Mouse (Mus musculus): Measurements from ENCODE around the gene Ankrd13b. TPM values are rescaled to one million over a fixed set of nuclear protein-coding genes. Genes with fewer than 3 reads are reported as not detected.
A peak's percentile ranks its signal among the peaks of the same experiment; 100 is the strongest.

Ankrd13b gene
- polyA plus RNA-seq, 1 experiment from 2014 or later: 12.9 TPM

GRCm38 (mm10) chr11:77497341-77497756 is 7.9 kb upstream of the Ankrd13b start:
- Histone ChIP-seq H3K9ac (0 out of 2 replicates have a peak overlapping the region, but pooled peaks have one; percentile 4), H3K36me3 (ENCODE audit: insufficient read depth) (peaks cover 35% of the 10 kb centered on the region), H3K4me3 (ENCODE audit: low read depth, low read length) (no peak overlapping the region), H3K4me2 (peak overlapping the region; percentile 36; the same call in 1 of the 2 replicates), H3K4me1 (ENCODE audit: insufficient read depth) (peaks cover 12% of the 10 kb centered on the region), H3K27me3 (ENCODE audit: insufficient read depth, low read length) (no peaks in the 10 kb centered on the region), H3K27ac (ENCODE audit: low read depth) (peak overlapping the region; percentile 91), H3K9me3 (ENCODE audit: low read depth, low read length) (no peaks in the 10 kb centered on the region)
- DNase-seq (peak; percentile 92), ATAC-seq (ENCODE audit: insufficient read depth) (no peak)
- peak; percentile 52 for TF ChIP-seq CTCF (IDR thresholded peaks at IDR 0.05; ENCODE audit: low read depth)
- 21% methylated on average over 6 of the region's 6 CpGs for WGBS

GRCm38 (mm10) chr11:77495507-77495906 is 6.0 kb upstream of the Ankrd13b start:
- H3K4me1 ChIP-seq (ENCODE audit: insufficient read depth): peaks cover 17% of the 10 kb centered on the region

GRCm38 (mm10) chr11:77494782-77495181 is 5.3 kb upstream of the Ankrd13b start:
- Histone ChIP-seq H3K27me3 (ENCODE audit: insufficient read depth, low read length) (no peaks in the 10 kb centered on the region), H3K4me2 (peak overlapping the region; percentile 90), H3K36me3 (ENCODE audit: insufficient read depth) (peaks cover 13% of the 10 kb centered on the region; the same call in 1 of the 2 replicates), H3K4me1 (ENCODE audit: insufficient read depth) (peaks cover 17% of the 10 kb centered on the region), H3K27ac (ENCODE audit: low read depth) (no peak overlapping the region), H3K4me3 (ENCODE audit: low read depth, low read length) (peak overlapping the region; percentile 67; the same call in 1 of the 2 replicates), H3K9ac (peak overlapping the region; percentile 93), H3K9me3 (ENCODE audit: low read depth, low read length) (no peaks in the 10 kb centered on the region)
- TF ChIP-seq CTCF (IDR thresholded peaks at IDR 0.05; ENCODE audit: low read depth): no peak
- WGBS: 65% methylated on average over 6 of the region's 6 CpGs
- DNase-seq: no peak
- no peak for ATAC-seq (ENCODE audit: insufficient read depth)

More at GRCm38 (mm10) chr11:77495507-77495906, 6.0 kb upstream of the Ankrd13b start:
- H3K9me3 ChIP-seq (ENCODE audit: low read depth, low read length): no peaks in the 10 kb centered on the region
- TF ChIP-seq CTCF (IDR thresholded peaks at IDR 0.05; ENCODE audit: low read depth): no peak
- no peak overlapping the region for H3K4me3 ChIP-seq (ENCODE audit: low read depth, low read length)
- no peaks in the 10 kb centered on the region for H3K27me3 ChIP-seq (ENCODE audit: insufficient read depth, low read length)
- no peak overlapping the region for H3K9ac ChIP-seq
- ATAC-seq (ENCODE audit: insufficient read depth) (no peak), DNase-seq (no peak)
- peaks cover 20% of the 10 kb centered on the region for H3K36me3 ChIP-seq (ENCODE audit: insufficient read depth)
- peak overlapping the region; percentile 90; the same call in 1 of the 2 replicates for H3K4me2 ChIP-seq
- H3K27ac ChIP-seq (ENCODE audit: low read depth): no peak overlapping the region

- ATAC-seq (ENCODE audit: insufficient read depth): no peak
- no peak for DNase-seq
- H3K27me3 ChIP-seq (ENCODE audit: insufficient read depth, low read length): no peaks in the 10 kb centered on the region
- no peaks in the 10 kb centered on the region for H3K9me3 ChIP-seq (ENCODE audit: low read depth, low read length)
- 16% methylated on average over 4 of the region's 4 CpGs for WGBS
- peaks cover 8% of the 10 kb centered on the region; the same call in 1 of the 2 replicates for H3K36me3 ChIP-seq (ENCODE audit: insufficient read depth)
- no peak for TF ChIP-seq CTCF (IDR thresholded peaks at IDR 0.05; ENCODE audit: low read depth)
- H3K27ac ChIP-seq (ENCODE audit: low read depth): peak overlapping the region; percentile 97; the same call in 1 of the 2 replicates
- peak overlapping the region; percentile 90 for H3K4me2 ChIP-seq
- H3K4me1 ChIP-seq (ENCODE audit: insufficient read depth): peaks cover 17% of the 10 kb centered on the region
- H3K4me3 ChIP-seq (ENCODE audit: low read depth, low read length): peak overlapping the region; percentile 67
- H3K9ac ChIP-seq: peak overlapping the region; percentile 93
Observed at GRCm38 (mm10) chr11:77494344-77494676, 4.8 kb upstream of the Ankrd13b start.

- peak within 1 kb of the TSS; percentile 97 for H3K27ac ChIP-seq (ENCODE audit: low read depth)
- H3K9ac ChIP-seq: peak within 1 kb of the TSS; percentile 93
- TF ChIP-seq CTCF (IDR thresholded peaks at IDR 0.05; ENCODE audit: low read depth): no peak
- H3K9me3 ChIP-seq (ENCODE audit: low read depth, low read length): no peaks in the 10 kb centered on the region
- no peak for ATAC-seq (ENCODE audit: insufficient read depth)
- peaks cover 19% of the 10 kb centered on the region for H3K4me1 ChIP-seq (ENCODE audit: insufficient read depth)
- H3K36me3 ChIP-seq (ENCODE audit: insufficient read depth): 0 out of 2 replicates have a peak, but pooled peaks cover 3% of the 10 kb centered on the region
- DNase-seq: peak; percentile 48
- no peaks in the 10 kb centered on the region for H3K27me3 ChIP-seq (ENCODE audit: insufficient read depth, low read length)
- peak within 1 kb of the TSS; percentile 67 for H3K4me3 ChIP-seq (ENCODE audit: low read depth, low read length)
- peak within 1 kb of the TSS; percentile 90 for H3K4me2 ChIP-seq
- WGBS: under 1% methylated on average over 67 of the region's 74 CpGs
Observed at GRCm38 (mm10) chr11:77493512-77494343, 4.2 kb upstream of the Ankrd13b start, which contains the start of gene Git1. Git1 (plus strand) TSS chr11:77493562.

GRCm38 (mm10) chr11:77492911-77493332 is 3.4 kb upstream of the Ankrd13b start:
- Histone ChIP-seq H3K27ac (ENCODE audit: low read depth) (peak overlapping the region; percentile 97), H3K4me2 (peak overlapping the region; percentile 90), H3K36me3 (ENCODE audit: insufficient read depth) (0 out of 2 replicates have a peak, but pooled peaks cover 2% of the 10 kb centered on the region), H3K4me1 (ENCODE audit: insufficient read depth) (peaks cover 25% of the 10 kb centered on the region), H3K9ac (peak overlapping the region; percentile 93), H3K4me3 (ENCODE audit: low read depth, low read length) (peak overlapping the region; percentile 57), H3K9me3 (ENCODE audit: low read depth, low read length) (no peaks in the 10 kb centered on the region), H3K27me3 (ENCODE audit: insufficient read depth, low read length) (no peaks in the 10 kb centered on the region)
- DNase-seq (peak; percentile 96), ATAC-seq (ENCODE audit: insufficient read depth) (peak; percentile 74)
- WGBS: under 1% methylated on average over 29 of the region's 32 CpGs
- TF ChIP-seq CTCF (IDR thresholded peaks at IDR 0.05; ENCODE audit: low read depth): peak; percentile 39

- peak overlapping the region; percentile 93 for H3K9ac ChIP-seq
- ATAC-seq (ENCODE audit: insufficient read depth): no peak
- peak overlapping the region; percentile 97 for H3K27ac ChIP-seq (ENCODE audit: low read depth)
- H3K27me3 ChIP-seq (ENCODE audit: insufficient read depth, low read length): no peaks in the 10 kb centered on the region
- TF ChIP-seq CTCF (IDR thresholded peaks at IDR 0.05; ENCODE audit: low read depth): no peak
- peak; percentile 54 for DNase-seq
- H3K4me1 ChIP-seq (ENCODE audit: insufficient read depth): peaks cover 26% of the 10 kb centered on the region
- under 1% methylated on average over 18 of the region's 18 CpGs for WGBS
- H3K4me3 ChIP-seq (ENCODE audit: low read depth, low read length): peak overlapping the region; percentile 57
- peak overlapping the region; percentile 90 for H3K4me2 ChIP-seq
- H3K36me3 ChIP-seq (ENCODE audit: insufficient read depth): 0 out of 2 replicates have a peak, but pooled peaks cover 2% of the 10 kb centered on the region
- H3K9me3 ChIP-seq (ENCODE audit: low read depth, low read length): no peaks in the 10 kb centered on the region
Observed at GRCm38 (mm10) chr11:77492311-77492871, 2.9 kb upstream of the Ankrd13b start.

Data from lung, embryonic 14.5 days (tissue).